Mouse (Mus musculus): ENCODE data around the gene Rgs10. TPM values are rescaled to one million over a fixed set of nuclear protein-coding genes. Genes with fewer than 3 reads are reported as not detected.
A peak's percentile ranks its signal among the peaks of the same experiment; 100 is the strongest.

Rgs10 gene
- polyA plus RNA-seq, 1 experiment from 2014 or later = 21.8 TPM

DNA sequence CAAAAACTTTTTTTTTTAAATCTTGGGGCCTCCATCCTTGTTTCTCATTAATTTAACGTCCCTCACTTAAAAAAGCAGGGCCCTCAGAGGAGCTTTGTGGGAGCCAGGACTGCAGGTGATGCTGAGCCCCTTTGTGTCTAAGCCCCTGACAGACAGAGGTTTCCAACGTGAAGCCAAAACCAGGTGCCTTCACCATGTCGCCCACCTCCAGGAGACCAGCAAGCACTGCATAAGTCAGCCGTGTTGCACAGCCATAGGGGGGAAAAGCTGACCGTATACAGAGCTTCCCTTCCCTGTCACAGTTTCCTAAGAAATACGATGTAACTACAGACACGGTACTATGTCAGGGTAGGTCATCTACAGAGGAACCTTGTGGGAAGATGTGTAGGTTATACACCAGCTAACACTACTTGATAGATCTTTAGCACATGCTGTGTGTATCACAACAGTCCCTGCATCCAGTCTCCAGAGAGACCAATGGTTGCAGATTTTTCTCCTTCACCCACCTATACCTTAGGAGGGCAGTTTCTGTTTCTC lies 35.3 kb downstream of the Rgs10 start:
- Histone ChIP-seq H3K4me1 (ENCODE audit: control insufficient read depth, insufficient read depth, low read length) (no peaks in the 10 kb centered on the region), H3K27ac (ENCODE audit: low read depth, low read length) (no peak overlapping the region), H3K9ac (ENCODE audit: low read length) (no peak overlapping the region), H3K27me3 (replicated peaks; ENCODE audit: control insufficient read depth, insufficient read depth, low read length) (no peaks in the 10 kb centered on the region), H3K4me3 (ENCODE audit: low read depth, low read length) (no peak overlapping the region), H3K9me3 (replicated peaks; ENCODE audit: control insufficient read depth, low read length) (no peaks in the 10 kb centered on the region), H3K36me3 (ENCODE audit: control insufficient read depth, insufficient read depth, low read length) (no peaks in the 10 kb centered on the region), H3K4me2 (ENCODE audit: low read length) (no peak overlapping the region)
- 87% methylated on average over 7 of the region's 7 CpGs for WGBS
- ATAC-seq (no peak), DNase-seq (ENCODE audit: low spot score) (no peak)

DNA sequence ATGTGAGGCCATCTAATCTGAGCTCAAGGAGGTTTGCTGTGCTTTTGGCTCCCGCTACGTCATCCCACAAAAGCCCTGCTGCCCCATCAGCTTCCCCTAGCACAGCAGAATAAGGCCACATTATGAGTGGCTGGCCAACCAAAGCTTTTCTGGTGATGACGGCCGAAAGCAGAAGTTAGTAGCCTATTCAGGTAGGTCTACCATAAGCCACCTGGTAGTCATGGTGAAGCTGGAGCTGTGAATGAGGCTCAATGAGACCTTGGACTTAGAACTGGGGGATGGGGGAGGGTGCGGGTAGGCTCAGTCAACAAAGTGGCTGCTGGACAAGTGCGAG lies 36.1 kb downstream of the Rgs10 start:
- Histone ChIP-seq H3K9ac (ENCODE audit: low read length) (no peak overlapping the region), H3K4me1 (ENCODE audit: control insufficient read depth, insufficient read depth, low read length) (no peaks in the 10 kb centered on the region), H3K4me3 (ENCODE audit: low read depth, low read length) (no peak overlapping the region), H3K9me3 (replicated peaks; ENCODE audit: control insufficient read depth, low read length) (no peaks in the 10 kb centered on the region), H3K4me2 (ENCODE audit: low read length) (no peak overlapping the region), H3K27me3 (replicated peaks; ENCODE audit: control insufficient read depth, insufficient read depth, low read length) (no peaks in the 10 kb centered on the region), H3K27ac (ENCODE audit: low read depth, low read length) (no peak overlapping the region), H3K36me3 (ENCODE audit: control insufficient read depth, insufficient read depth, low read length) (no peaks in the 10 kb centered on the region)
- DNase-seq (ENCODE audit: low spot score) = no peak
- no peak for ATAC-seq
- 87% methylated on average over 6 of the region's 6 CpGs for WGBS

DNA sequence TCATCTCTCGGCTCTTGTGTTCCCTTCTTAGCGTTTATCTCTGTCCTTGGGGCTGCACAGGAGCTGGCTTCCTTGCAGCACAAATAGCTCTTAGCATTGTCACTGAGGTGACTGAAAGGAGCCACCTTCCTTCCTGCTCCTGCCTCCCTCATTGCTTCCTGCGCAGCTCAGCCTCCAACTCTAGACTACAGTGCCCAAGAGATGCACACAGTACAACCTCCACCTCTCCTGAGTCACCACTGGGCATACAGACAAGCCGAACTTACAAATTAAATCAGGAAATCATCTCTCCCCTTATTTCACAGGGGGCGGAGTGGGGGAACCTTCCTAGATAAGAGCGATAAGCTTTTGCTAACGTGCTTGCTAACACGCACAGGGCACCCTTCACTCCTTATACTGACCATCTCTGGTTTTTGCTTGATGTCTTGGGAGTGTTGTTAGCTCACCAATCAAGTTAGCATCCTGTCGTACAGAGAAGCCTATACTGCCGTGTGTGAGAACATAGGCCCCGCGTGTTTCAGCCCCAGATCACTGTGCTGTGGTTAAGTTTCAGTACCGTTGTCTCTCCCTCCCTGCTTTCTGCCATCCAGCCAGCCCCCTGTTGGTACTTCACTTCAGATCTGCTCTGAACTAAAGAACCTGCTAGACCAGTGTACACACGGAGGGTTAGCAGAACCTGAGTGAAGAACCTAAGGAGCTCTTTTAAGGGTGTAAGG lies 36.6 kb downstream of the Rgs10 start:
- ATAC-seq = no peak
- Histone ChIP-seq H3K27ac (ENCODE audit: low read depth, low read length) (no peak overlapping the region), H3K4me2 (ENCODE audit: low read length) (no peak overlapping the region), H3K27me3 (replicated peaks; ENCODE audit: control insufficient read depth, insufficient read depth, low read length) (no peaks in the 10 kb centered on the region), H3K9ac (ENCODE audit: low read length) (no peak overlapping the region), H3K36me3 (ENCODE audit: control insufficient read depth, insufficient read depth, low read length) (no peaks in the 10 kb centered on the region), H3K4me3 (ENCODE audit: low read depth, low read length) (no peak overlapping the region), H3K4me1 (ENCODE audit: control insufficient read depth, insufficient read depth, low read length) (no peaks in the 10 kb centered on the region), H3K9me3 (replicated peaks; ENCODE audit: control insufficient read depth, low read length) (no peaks in the 10 kb centered on the region)
- no peak for DNase-seq (ENCODE audit: low spot score)
- 90% methylated on average over 14 of the region's 14 CpGs for WGBS

DNA sequence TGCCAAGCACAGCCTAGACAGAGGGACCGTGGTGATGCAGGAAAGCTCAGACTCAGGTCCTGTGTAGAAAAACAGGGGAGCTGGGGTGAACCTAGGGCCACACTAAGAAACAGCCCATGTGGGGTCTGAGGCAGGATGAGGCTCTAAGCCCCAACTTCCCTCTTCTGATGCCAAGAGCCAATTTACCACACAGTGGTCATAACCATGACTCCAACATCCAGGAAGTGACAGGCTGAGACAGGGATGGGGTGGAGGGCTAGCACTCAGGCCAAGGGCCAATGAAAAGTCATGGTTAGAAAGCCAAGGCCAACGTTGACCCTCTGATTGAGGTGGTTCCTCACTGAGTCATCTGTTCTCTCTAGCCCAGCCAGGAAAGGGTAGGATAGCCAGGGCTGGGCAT lies 37.6 kb downstream of the Rgs10 start:
- DNase-seq (ENCODE audit: low spot score) (no peak), ATAC-seq (no peak)
- H3K4me2 ChIP-seq (ENCODE audit: low read length) = no peak overlapping the region
- no peaks in the 10 kb centered on the region for H3K4me1 ChIP-seq (ENCODE audit: control insufficient read depth, insufficient read depth, low read length)
- WGBS = 92% methylated on average over 2 of the region's 2 CpGs
- H3K27ac ChIP-seq (ENCODE audit: low read depth, low read length) = no peak overlapping the region
- no peak overlapping the region for H3K9ac ChIP-seq (ENCODE audit: low read length)
- H3K4me3 ChIP-seq (ENCODE audit: low read depth, low read length) = no peak overlapping the region
- no peaks in the 10 kb centered on the region for H3K9me3 ChIP-seq (replicated peaks; ENCODE audit: control insufficient read depth, low read length)
- H3K36me3 ChIP-seq (ENCODE audit: control insufficient read depth, insufficient read depth, low read length) = no peaks in the 10 kb centered on the region
- no peaks in the 10 kb centered on the region for H3K27me3 ChIP-seq (replicated peaks; ENCODE audit: control insufficient read depth, insufficient read depth, low read length)

DNA sequence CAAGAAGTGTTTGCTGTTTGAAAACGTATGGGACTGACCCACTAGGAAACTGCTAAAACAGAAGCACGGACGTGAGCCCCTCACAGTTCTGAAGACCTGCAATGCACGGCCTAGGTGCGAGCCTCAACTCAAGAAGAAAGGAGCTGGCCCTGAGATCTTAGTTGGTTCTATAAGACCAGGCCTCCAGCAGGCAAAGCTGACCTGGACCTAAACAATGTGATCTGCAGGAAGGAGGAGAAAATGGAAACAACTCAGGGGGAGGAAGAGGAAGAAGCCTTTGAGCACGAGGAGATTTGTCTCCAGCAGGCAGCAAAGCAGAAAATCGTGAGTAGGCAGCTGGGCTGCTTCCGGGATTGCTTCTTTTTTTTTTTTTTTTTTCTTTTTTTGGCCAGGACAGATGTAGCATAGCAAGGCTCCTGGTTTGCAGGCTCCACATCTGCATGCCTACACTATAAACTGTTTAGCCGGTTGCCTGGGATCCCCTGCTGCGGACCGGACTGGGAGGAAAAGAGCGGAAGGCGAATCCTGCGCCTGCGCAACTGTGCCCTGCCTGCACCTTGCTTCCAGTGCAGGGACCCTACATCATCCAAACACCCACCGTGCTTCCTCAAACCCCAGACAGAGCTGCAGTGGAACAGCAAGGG lies 39.3 kb downstream of the Rgs10 start:
- H3K9me3 ChIP-seq (replicated peaks; ENCODE audit: control insufficient read depth, low read length) = no peaks in the 10 kb centered on the region
- no peak for ATAC-seq
- no peak overlapping the region for H3K27ac ChIP-seq (ENCODE audit: low read depth, low read length)
- no peaks in the 10 kb centered on the region for H3K4me1 ChIP-seq (ENCODE audit: control insufficient read depth, insufficient read depth, low read length)
- no peaks in the 10 kb centered on the region for H3K27me3 ChIP-seq (replicated peaks; ENCODE audit: control insufficient read depth, insufficient read depth, low read length)
- WGBS = 66% methylated on average over 16 of the region's 16 CpGs
- H3K36me3 ChIP-seq (ENCODE audit: control insufficient read depth, insufficient read depth, low read length) = no peaks in the 10 kb centered on the region
- H3K9ac ChIP-seq (ENCODE audit: low read length) = no peak overlapping the region
- no peak overlapping the region for H3K4me3 ChIP-seq (ENCODE audit: low read depth, low read length)
- H3K4me2 ChIP-seq (ENCODE audit: low read length) = no peak overlapping the region
- no peak for DNase-seq (ENCODE audit: low spot score)

DNA sequence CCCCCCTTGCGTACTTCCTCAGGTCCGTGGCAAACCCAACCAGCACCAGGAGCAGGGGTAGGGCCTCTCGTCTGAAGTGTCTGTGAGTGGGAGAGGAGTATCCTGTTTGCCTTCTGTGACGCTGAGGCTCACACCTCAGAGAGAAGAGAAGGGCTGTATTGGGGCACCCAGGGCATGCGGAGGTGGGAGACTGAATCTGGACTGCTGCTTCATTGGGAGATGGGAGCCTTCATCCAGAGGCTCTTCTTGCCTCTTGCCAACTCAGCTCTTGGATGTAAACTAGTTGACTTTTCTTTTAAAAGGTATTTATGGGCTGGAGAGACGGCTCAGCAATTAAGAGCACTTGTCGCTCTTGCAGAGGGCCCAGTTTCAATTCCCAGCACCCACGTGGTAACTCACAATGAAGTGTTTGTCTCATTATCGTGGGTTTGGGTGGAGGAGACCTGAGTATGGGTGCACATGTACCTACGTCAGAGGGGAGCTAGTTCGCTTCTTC lies 42.3 kb downstream of the Rgs10 start:
- Histone ChIP-seq H3K9me3 (replicated peaks; ENCODE audit: control insufficient read depth, low read length) (no peaks in the 10 kb centered on the region; the same call in 1 of the 2 replicates), H3K27me3 (replicated peaks; ENCODE audit: control insufficient read depth, insufficient read depth, low read length) (no peaks in the 10 kb centered on the region), H3K4me1 (ENCODE audit: control insufficient read depth, insufficient read depth, low read length) (no peaks in the 10 kb centered on the region), H3K4me3 (ENCODE audit: low read depth, low read length) (no peak overlapping the region), H3K4me2 (ENCODE audit: low read length) (no peak overlapping the region), H3K9ac (ENCODE audit: low read length) (no peak overlapping the region), H3K36me3 (ENCODE audit: control insufficient read depth, insufficient read depth, low read length) (no peaks in the 10 kb centered on the region), H3K27ac (ENCODE audit: low read depth, low read length) (no peak overlapping the region)
- DNase-seq (ENCODE audit: low spot score) (no peak), ATAC-seq (no peak)
- 81% methylated on average over 11 of the region's 11 CpGs for WGBS

DNA sequence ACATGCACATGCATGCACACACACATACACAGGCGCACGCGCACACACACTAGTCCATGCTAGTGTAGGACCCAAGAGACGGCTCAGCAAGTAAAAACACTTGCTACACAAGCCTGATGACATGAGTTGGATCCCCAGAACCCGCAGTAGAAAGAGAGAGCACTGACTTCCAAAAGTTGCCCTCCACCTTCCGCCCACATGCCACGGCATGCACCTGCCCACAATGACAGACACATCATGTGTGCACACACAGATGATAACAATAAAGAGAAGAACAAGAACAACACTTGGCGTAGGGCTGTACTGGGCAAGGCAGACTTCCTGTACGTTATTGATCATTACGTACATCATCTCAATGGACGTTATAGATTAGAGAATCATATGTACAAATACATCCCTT lies 44.4 kb downstream of the Rgs10 start:
- Histone ChIP-seq H3K4me1 (ENCODE audit: control insufficient read depth, insufficient read depth, low read length) (no peaks in the 10 kb centered on the region), H3K9ac (ENCODE audit: low read length) (no peak overlapping the region), H3K9me3 (replicated peaks; ENCODE audit: control insufficient read depth, low read length) (no peaks in the 10 kb centered on the region; the same call in 1 of the 2 replicates), H3K4me3 (ENCODE audit: low read depth, low read length) (no peak overlapping the region), H3K4me2 (ENCODE audit: low read length) (no peak overlapping the region), H3K27me3 (replicated peaks; ENCODE audit: control insufficient read depth, insufficient read depth, low read length) (no peaks in the 10 kb centered on the region), H3K27ac (ENCODE audit: low read depth, low read length) (no peak overlapping the region), H3K36me3 (ENCODE audit: control insufficient read depth, insufficient read depth, low read length) (no peaks in the 10 kb centered on the region)
- no peak for ATAC-seq
- no peak for DNase-seq (ENCODE audit: low spot score)
- WGBS = 94% methylated on average over 11 of the region's 11 CpGs

DNA sequence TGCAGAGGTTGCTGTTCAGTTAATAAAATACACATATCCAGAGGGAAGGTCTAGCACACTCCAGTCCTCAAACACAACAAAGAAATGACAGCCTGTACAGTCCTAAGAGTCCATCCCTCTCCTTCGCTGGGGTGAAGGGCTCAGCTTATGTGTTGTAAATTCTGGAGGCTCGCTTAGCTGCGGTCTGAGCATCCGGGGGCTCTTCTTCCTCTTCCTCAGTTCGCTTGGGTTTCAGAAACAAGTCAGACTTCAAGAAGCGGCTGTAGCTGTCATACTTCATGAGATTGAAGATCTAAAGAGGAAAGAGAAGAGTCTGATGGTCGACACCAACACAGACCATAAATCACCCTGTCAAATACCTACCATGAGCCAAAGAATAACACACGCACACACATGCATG lies 44.8 kb downstream of the Rgs10 start:
- no peak overlapping the region for H3K9ac ChIP-seq (ENCODE audit: low read length)
- 89% methylated on average over 8 of the region's 8 CpGs for WGBS
- ATAC-seq = no peak
- no peaks in the 10 kb centered on the region for H3K27me3 ChIP-seq (replicated peaks; ENCODE audit: control insufficient read depth, insufficient read depth, low read length)
- no peak overlapping the region for H3K27ac ChIP-seq (ENCODE audit: low read depth, low read length)
- no peaks in the 10 kb centered on the region for H3K4me1 ChIP-seq (ENCODE audit: control insufficient read depth, insufficient read depth, low read length)
- no peak overlapping the region for H3K4me3 ChIP-seq (ENCODE audit: low read depth, low read length)
- H3K36me3 ChIP-seq (ENCODE audit: control insufficient read depth, insufficient read depth, low read length) = no peaks in the 10 kb centered on the region
- DNase-seq (ENCODE audit: low spot score) = no peak
- H3K9me3 ChIP-seq (replicated peaks; ENCODE audit: control insufficient read depth, low read length) = no peaks in the 10 kb centered on the region; the same call in 1 of the 2 replicates
- no peak overlapping the region for H3K4me2 ChIP-seq (ENCODE audit: low read length)

DNA sequence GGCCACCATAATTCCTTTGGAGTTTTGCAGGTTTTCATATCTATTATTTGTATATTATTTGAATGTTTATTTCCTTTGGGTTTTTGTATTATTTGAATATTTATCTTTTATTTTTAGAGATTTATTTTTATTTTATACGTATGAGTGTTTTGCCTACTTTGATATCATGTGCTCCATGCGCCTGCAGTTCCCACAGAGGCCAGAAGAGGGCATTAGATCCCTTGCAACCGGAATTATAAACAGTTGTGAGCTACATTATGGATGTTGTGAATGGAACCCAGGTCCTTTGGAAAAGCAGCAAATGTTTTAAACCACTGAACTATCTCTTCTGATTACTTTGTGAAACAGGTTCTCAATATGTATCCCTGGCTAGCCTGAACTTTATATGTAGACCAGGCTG lies 46.2 kb downstream of the Rgs10 start:
- DNase-seq (ENCODE audit: low spot score) (peak; percentile 11), ATAC-seq (no peak)
- Histone ChIP-seq H3K9me3 (replicated peaks; ENCODE audit: control insufficient read depth, low read length) (no peaks in the 10 kb centered on the region; the same call in 1 of the 2 replicates), H3K4me1 (ENCODE audit: control insufficient read depth, insufficient read depth, low read length) (no peaks in the 10 kb centered on the region), H3K27me3 (replicated peaks; ENCODE audit: control insufficient read depth, insufficient read depth, low read length) (no peaks in the 10 kb centered on the region), H3K9ac (ENCODE audit: low read length) (no peak overlapping the region), H3K4me3 (ENCODE audit: low read depth, low read length) (no peak overlapping the region), H3K4me2 (ENCODE audit: low read length) (no peak overlapping the region), H3K36me3 (ENCODE audit: control insufficient read depth, insufficient read depth, low read length) (no peaks in the 10 kb centered on the region), H3K27ac (ENCODE audit: low read depth, low read length) (no peak overlapping the region)
- 46% methylated on average over 3 of the region's 3 CpGs for WGBS
